Mouse (Mus musculus) E14TG2a.4 (cell line): Measurements from ENCODE around the gene Ifnar2.

Source experiments
- CTCF ChIP-seq: conservative IDR thresholded peaks from 2 replicates; pipeline ENCODE4 v1.5.1; 2014; ENCODE audit warnings: low read length
- POU5F1 ChIP-seq: IDR thresholded peaks from 2 replicates; pipeline ENCODE4 v1.6.1; 2014; ENCODE audit warnings: low read length, borderline replicate concordance

GRCm38 (mm10) chr16:91394826-91395410, 22.3 kb downstream of the Ifnar2 start:
- TF ChIP-seq CTCF (no peak), POU5F1 (no peak)
